Mouse (Mus musculus) kidney, postnatal 0 days (tissue): ENCODE results near the gene Tln2. TPM values are rescaled to one million over a fixed set of nuclear protein-coding genes. Genes with fewer than 3 reads are reported as not detected.
A peak's percentile ranks its signal among the peaks of the same experiment; 100 is the strongest.

Experiments used
- ATAC-seq: fragments of 200-750 bp; cut with Nextera tagmentation; replicated peaks from 2 replicates; pipeline ENCODE4 v1.8.0; 2017; ENCODE audit warnings: low read depth, moderate number of reproducible peaks, moderate TSS enrichment, moderate library complexity; ENCODE audit not compliant: low FRiP score
- DNase-seq: peaks from one replicate; pipeline ENCODE4 v3.0.0-alpha.2; 2016; ENCODE audit warnings: low spot score
- H3K27ac ChIP-seq: fragments of 300-500 bp; sonication (generic); 2 replicates; pipeline ENCODE4 v1.5.1; 2014; ENCODE audit warnings: mild to moderate bottlenecking
- H3K27me3 ChIP-seq: fragments of 300-500 bp; sonication (generic); 2 replicates; pipeline ENCODE4 v1.6.1; 2014; ENCODE audit warnings: low read length, mixed read lengths; ENCODE audit not compliant: insufficient read depth
- H3K36me3 ChIP-seq: fragments of 300-500 bp; sonication (generic); 2 replicates; pipeline ENCODE4 v1.6.1; 2014; ENCODE audit warnings: low read length, mixed read lengths; ENCODE audit not compliant: insufficient read depth
- H3K4me1 ChIP-seq: fragments of 300-500 bp; sonication (generic); replicated peaks from 2 replicates; pipeline ENCODE4 v1.6.1; 2014; ENCODE audit warnings: antibody characterized with exemption, low read length, mixed read lengths; ENCODE audit not compliant: insufficient read depth
- H3K4me2 ChIP-seq: fragments of 300-500 bp; sonication (generic); 2 replicates; pipeline ENCODE4 v1.6.1; 2014; ENCODE audit warnings: mild to moderate bottlenecking, low read length, moderate library complexity, mixed read lengths
- H3K4me3 ChIP-seq: fragments of 300-500 bp; sonication (generic); replicated peaks from 2 replicates; pipeline ENCODE4 v1.5.1; 2014; ENCODE audit warnings: low read depth, low read length
- H3K9ac ChIP-seq: fragments of 300-500 bp; sonication (generic); 2 replicates; pipeline ENCODE4 v1.6.1; 2014; ENCODE audit warnings: low read depth, low read length
- H3K9me3 ChIP-seq: fragments of 300-500 bp; sonication (generic); replicated peaks from 2 replicates; pipeline ENCODE4 v1.6.1; 2016; ENCODE audit warnings: low read length, inconsistent platforms, mixed read lengths
- CTCF ChIP-seq: IDR thresholded peaks from 2 replicates; pipeline ENCODE4 v1.5.1; 2016; ENCODE audit warnings: antibody characterized with exemption, low read depth, mild to moderate bottlenecking, moderate library complexity
- WGBS: fragments of 180-500 bp; shearing (Covaris S2); extraction: QIAGEN DNeasy Blood & Tissue Kit; methylation state at CpG from one replicate; pipeline ENCODE4 v1.1.7; 2014; 5-methylcytosine and 5-hydroxymethylcytosine counted together
- polyA plus RNA-seq: library from polyadenylated mRNA; unstranded; fragments of >200 nt; fragmentation: Nextera tagmentation; extraction: Ambion mirVana; gene quantifications from 2 replicates; pipeline ENCODE4 v1.2.1, GENCODE M21; 2015

The Tln2 gene
- polyA plus RNA-seq, 1 experiment from 2014 or later = 24.8 TPM

DNA sequence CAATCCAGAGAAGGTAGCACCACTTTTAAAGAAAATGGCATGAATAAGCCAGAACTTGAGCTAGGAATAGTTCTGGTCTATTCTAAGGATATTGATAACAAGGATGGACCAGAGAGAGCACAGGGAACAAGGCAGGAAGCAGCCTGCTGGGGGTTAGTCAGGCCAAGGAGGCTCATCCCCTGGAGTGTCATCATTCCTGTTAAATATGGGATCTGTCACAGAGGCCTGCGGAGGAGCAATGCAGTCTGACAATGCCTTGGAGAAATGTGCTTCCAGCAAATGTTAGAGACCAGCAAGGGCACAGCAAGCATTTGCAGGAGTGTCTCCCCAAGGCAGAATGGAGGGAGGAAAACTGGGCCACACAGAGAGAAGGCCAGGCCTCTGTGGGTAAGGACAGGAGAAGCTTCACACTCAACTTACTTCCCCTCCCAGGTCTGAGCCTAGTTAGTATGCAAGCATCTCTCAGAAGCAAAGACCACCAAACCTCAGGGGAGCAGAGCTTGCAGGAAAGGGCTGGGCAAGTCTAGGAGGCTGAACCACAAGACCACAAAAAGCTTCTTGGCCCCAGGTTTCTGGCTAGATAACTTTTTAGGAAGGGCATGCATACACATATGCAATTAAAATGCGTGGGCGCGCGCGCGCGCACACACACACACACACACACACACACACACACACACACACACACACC is 9.5 kb downstream of the Tln2 start:
- no peaks in the 10 kb centered on the region for H3K27me3 ChIP-seq
- no peak overlapping the region for H3K4me3 ChIP-seq
- H3K36me3 ChIP-seq = no peaks in the 10 kb centered on the region
- no peak for TF ChIP-seq CTCF
- H3K9me3 ChIP-seq = no peaks in the 10 kb centered on the region
- H3K27ac ChIP-seq = peak overlapping the region; percentile 57; the same call in 1 of the 2 replicates
- H3K4me1 ChIP-seq = peaks cover 11% of the 10 kb centered on the region; the same call in 1 of the 2 replicates
- ATAC-seq (no peak), DNase-seq (peak; percentile 44)
- H3K9ac ChIP-seq = no peak overlapping the region
- H3K4me2 ChIP-seq = no peak overlapping the region
- 86% methylated on average over 8 of the region's 8 CpGs for WGBS

DNA sequence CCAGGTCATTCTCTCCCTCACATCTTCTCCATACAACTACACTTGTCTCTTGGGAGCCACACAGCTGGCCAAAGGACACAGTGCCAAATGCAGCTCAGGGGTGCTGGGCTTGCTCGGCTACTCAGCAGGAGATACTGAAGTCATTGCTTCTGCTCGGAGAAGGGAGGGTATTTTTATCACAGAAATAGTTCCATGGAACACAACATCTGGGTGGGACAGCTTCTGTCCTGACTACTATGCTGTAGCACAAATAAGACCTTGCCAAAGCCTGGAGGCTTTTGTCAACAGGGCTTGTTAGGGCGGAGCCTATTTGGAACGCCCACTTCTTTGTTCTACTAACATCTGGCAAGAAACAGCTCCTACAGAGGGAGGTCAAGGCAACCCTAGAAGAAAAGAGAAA is 10.2 kb downstream of the Tln2 start:
- DNase-seq (peak; percentile 74), ATAC-seq (no peak)
- Histone ChIP-seq H3K9ac (no peak overlapping the region), H3K36me3 (no peaks in the 10 kb centered on the region), H3K9me3 (no peaks in the 10 kb centered on the region), H3K4me1 (peaks cover 11% of the 10 kb centered on the region; the same call in 1 of the 2 replicates), H3K27ac (0 out of 2 replicates have a peak overlapping the region, but pooled peaks have one; percentile 57), H3K4me3 (no peak overlapping the region), H3K27me3 (no peaks in the 10 kb centered on the region), H3K4me2 (no peak overlapping the region)
- TF ChIP-seq CTCF = no peak
- 38% methylated on average over 4 of the region's 4 CpGs for WGBS

- Histone ChIP-seq H3K9ac (no peak overlapping the region), H3K27me3 (no peaks in the 10 kb centered on the region), H3K4me3 (no peak overlapping the region), H3K27ac (no peak overlapping the region), H3K36me3 (no peaks in the 10 kb centered on the region), H3K9me3 (no peaks in the 10 kb centered on the region), H3K4me2 (no peak overlapping the region), H3K4me1 (peaks cover 11% of the 10 kb centered on the region; the same call in 1 of the 2 replicates)
- WGBS = 79% methylated on average over 5 of the region's 5 CpGs
- ATAC-seq (no peak), DNase-seq (no peak)
- no peak for TF ChIP-seq CTCF
These were observed 12.9 kb downstream of the Tln2 start for GRCm38 (mm10) chr9:67546650-67547049.

DNA sequence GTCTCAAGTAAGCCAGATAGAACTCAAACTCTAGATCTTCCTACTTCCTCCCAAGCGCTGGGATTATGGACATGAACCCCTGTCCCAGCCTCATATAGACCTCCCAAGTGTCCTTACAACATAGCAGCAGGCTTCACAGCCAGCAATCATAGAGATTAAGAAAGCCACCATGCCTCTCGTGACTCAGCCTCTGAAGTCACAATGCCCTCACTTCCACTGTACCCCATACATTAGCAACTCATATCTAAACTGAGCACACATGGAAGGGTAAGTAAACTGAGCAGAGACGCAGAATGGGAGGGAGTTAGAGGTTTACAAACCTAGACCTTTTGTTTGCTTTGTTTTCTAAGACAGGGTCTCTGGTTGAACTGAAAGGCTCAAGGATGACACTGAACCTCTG is 13.7 kb downstream of the Tln2 start:
- H3K36me3 ChIP-seq = no peaks in the 10 kb centered on the region
- no peak overlapping the region for H3K4me3 ChIP-seq
- H3K9me3 ChIP-seq = no peaks in the 10 kb centered on the region
- TF ChIP-seq CTCF = no peak
- 92% methylated on average over 3 of the region's 3 CpGs for WGBS
- DNase-seq (no peak), ATAC-seq (no peak)
- H3K27ac ChIP-seq = no peak overlapping the region
- H3K4me1 ChIP-seq = peaks cover 11% of the 10 kb centered on the region; the same call in 1 of the 2 replicates
- no peak overlapping the region for H3K4me2 ChIP-seq
- no peak overlapping the region for H3K9ac ChIP-seq
- no peaks in the 10 kb centered on the region for H3K27me3 ChIP-seq

DNA sequence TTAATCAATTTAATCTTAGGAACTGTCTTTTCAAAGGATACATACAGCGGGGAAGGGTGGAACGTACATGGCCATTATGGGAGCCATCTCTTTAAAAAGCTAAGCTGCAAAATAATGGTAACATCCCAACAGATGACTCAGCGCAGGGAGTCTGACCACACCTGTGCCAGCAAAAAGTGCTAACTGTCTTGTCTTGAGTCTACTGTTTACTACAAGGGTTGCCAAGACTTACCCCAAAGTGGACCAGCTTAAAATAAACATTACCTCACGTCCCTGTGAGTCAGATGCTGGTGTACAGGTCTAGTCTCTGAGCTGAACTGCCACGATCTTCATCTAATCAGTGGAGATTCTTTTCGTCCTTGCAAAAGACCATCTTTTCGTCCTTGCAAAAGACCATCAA is 14.7 kb downstream of the Tln2 start:
- no peak overlapping the region for H3K4me3 ChIP-seq
- WGBS = 72% methylated on average over 7 of the region's 7 CpGs
- no peaks in the 10 kb centered on the region for H3K9me3 ChIP-seq
- H3K27me3 ChIP-seq = no peaks in the 10 kb centered on the region
- H3K27ac ChIP-seq = no peak overlapping the region
- no peaks in the 10 kb centered on the region for H3K36me3 ChIP-seq
- ATAC-seq = no peak
- TF ChIP-seq CTCF = no peak
- no peak overlapping the region for H3K4me2 ChIP-seq
- no peak for DNase-seq
- H3K4me1 ChIP-seq = peaks cover 8% of the 10 kb centered on the region; the same call in 1 of the 2 replicates
- H3K9ac ChIP-seq = no peak overlapping the region

DNA sequence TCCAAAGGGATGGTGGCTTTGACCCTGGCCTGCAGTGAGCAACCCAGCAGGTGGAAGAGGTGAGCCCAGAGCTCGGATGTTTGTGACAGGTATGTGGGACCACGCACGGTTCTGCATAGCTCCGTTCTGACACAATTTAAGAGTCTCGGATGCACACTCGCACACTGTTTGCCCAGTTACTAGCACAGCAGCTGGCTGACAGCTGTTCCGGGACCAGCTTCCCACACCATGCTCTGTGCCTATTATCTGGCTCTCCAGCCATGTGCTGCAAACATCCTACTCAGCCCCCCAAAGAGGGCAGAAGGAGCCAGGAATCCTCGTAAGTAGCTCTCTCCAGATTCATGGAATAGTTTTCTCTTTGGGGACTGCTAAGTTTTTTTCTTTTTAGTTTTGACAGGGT is 17.6 kb downstream of the Tln2 start:
- H3K27ac ChIP-seq = no peak overlapping the region
- no peaks in the 10 kb centered on the region for H3K36me3 ChIP-seq
- DNase-seq (no peak), ATAC-seq (no peak)
- H3K4me2 ChIP-seq = no peak overlapping the region
- no peaks in the 10 kb centered on the region for H3K4me1 ChIP-seq
- H3K9ac ChIP-seq = no peak overlapping the region
- no peaks in the 10 kb centered on the region for H3K9me3 ChIP-seq
- H3K4me3 ChIP-seq = no peak overlapping the region
- H3K27me3 ChIP-seq = no peaks in the 10 kb centered on the region
- no peak for TF ChIP-seq CTCF
- WGBS = 81% methylated on average over 8 of the region's 8 CpGs
